Mouse (Mus musculus) heart, adult 2 months (tissue): ENCODE measurements around the gene Mrps18b. TPM values are rescaled to one million over a fixed set of nuclear protein-coding genes. Genes with fewer than 3 reads are reported as not detected.
A peak's percentile ranks its signal among the peaks of the same experiment; 100 is the strongest.

Experiments
- DNase-seq, 2 experiments: peaks; one replicate each; pipeline ENCODE4 v3.0.0; 2021
- H3K27ac ChIP-seq: fragments of 200-600 bp; 2 replicates; pipeline ENCODE4 v1.8.1; 2022
- H3K27me3 ChIP-seq: fragments of 200-500 bp; 2 replicates; pipeline ENCODE4 v1.6.1; 2012; ENCODE audit warnings: mild to moderate bottlenecking, low read length, inconsistent platforms, mixed read lengths; ENCODE audit not compliant: control insufficient read depth, insufficient read depth
- H3K36me3 ChIP-seq: fragments of 200-500 bp; 2 replicates; pipeline ENCODE4 v1.6.1; 2012; ENCODE audit warnings: low read length, inconsistent platforms; ENCODE audit not compliant: control insufficient read depth, insufficient read depth
- H3K4me1 ChIP-seq: fragments of 200-500 bp; 2 replicates; pipeline ENCODE4 v1.6.1; 2011; ENCODE audit warnings: low read length; ENCODE audit not compliant: control insufficient read depth, insufficient read depth
- H3K4me3 ChIP-seq: fragments of 200-600 bp; 2 replicates; pipeline ENCODE4 v1.8.1; 2022
- H3K79me2 ChIP-seq: fragments of 200-500 bp; replicated peaks from 2 replicates; pipeline ENCODE4 v1.6.1; 2012; ENCODE audit warnings: mild to moderate bottlenecking, inconsistent platforms, low read length, moderate library complexity, mixed read lengths; ENCODE audit not compliant: control insufficient read depth, insufficient read depth
- H3K9ac ChIP-seq: fragments of 200-500 bp; 2 replicates; pipeline ENCODE4 v1.6.1; 2012; ENCODE audit warnings: low read depth, mild to moderate bottlenecking, control low read depth, inconsistent platforms, low read length, mixed read lengths
- CTCF ChIP-seq: fragments of 200-600 bp; IDR thresholded peaks from 2 replicates; pipeline ENCODE4 v1.8.1; 2022; ENCODE audit warnings: antibody characterized with exemption, mild to moderate bottlenecking, moderate library complexity
- EP300 ChIP-seq: fragments of 200-500 bp; IDR thresholded peaks from 2 replicates; pipeline ENCODE4 v1.6.1; 2011; ENCODE audit warnings: low read depth, low read length, control low read depth; ENCODE audit not compliant: insufficient read depth
- POLR2A ChIP-seq: fragments of 200-500 bp; IDR thresholded peaks from 2 replicates; pipeline ENCODE4 v1.6.1; 2011; ENCODE audit warnings: mild to moderate bottlenecking, low read depth, low read length, control low read depth; ENCODE audit not compliant: insufficient read depth
- WGBS: fragments of 180-500 bp; shearing (Covaris S2); methylation state at CpG from one replicate; pipeline ENCODE4 v1.1.7; 2018; 5-methylcytosine and 5-hydroxymethylcytosine counted together
- intact Hi-C: fragments of 180-260 bp; cut with DNase I; formaldehyde crosslinking; loops from one replicate; pipeline ENCODE4 v1.15.1; 2025
- polyA plus RNA-seq: library from polyadenylated mRNA; depleted of rRNA; stranded (reverse); fragments of >200 nt; gene quantifications from 2 replicates; pipeline ENCODE4 v1.2.3, GENCODE M21; 2012
- total RNA-seq, 2 experiments: library from RNA; stranded (reverse); gene quantifications; 2 replicates each; pipeline ENCODE4 v1.2.3; 2021

Mrps18b gene
- total and polyA plus RNA-seq, 3 experiments, result 50.9 to 76.0 (median 56.2) TPM

GRCm38 (mm10) chr17:35896781-35897643, 19.2 kb downstream of the Mrps18b start, which contains the start of gene 2310061I04Rik:
2310061I04Rik (minus strand) TSS chr17:35897431.
- Histone ChIP-seq H3K27me3 (no peaks in the 10 kb centered on the region), H3K9ac (peak within 1 kb of the TSS; percentile 98), H3K4me1 (peaks cover 5% of the 10 kb centered on the region), H3K27ac (peak within 1 kb of the TSS; percentile 90), H3K79me2 (no peaks in the 10 kb centered on the region), H3K36me3 (no peaks in the 10 kb centered on the region), H3K4me3 (peak within 1 kb of the TSS; percentile 95)
- 1% methylated on average over 75 of the region's 86 CpGs for WGBS
- intact Hi-C loops, result loop anchor here (1.0 to 2.0 kb wide), 2 partner anchors 17 to 20 kb away; partner anchors contain the start of genes Mrps18b and Ppp1r10
- peak; percentile 94 to 96 for DNase-seq
- peak; percentile 17; the same call in 1 of the 2 replicates for TF ChIP-seq POLR2A
- no peak for TF ChIP-seq EP300

GRCm38 (mm10) chr17:35887725-35888124, 28.5 kb downstream of the Mrps18b start:
- Histone ChIP-seq H3K36me3 (no peaks in the 10 kb centered on the region), H3K79me2 (no peaks in the 10 kb centered on the region), H3K4me3 (no peak overlapping the region), H3K27ac (no peak overlapping the region), H3K4me1 (no peaks in the 10 kb centered on the region), H3K9ac (no peak overlapping the region), H3K27me3 (no peaks in the 10 kb centered on the region)
- intact Hi-C loops, result no loop called here
- 86% methylated on average over 14 of the region's 17 CpGs for WGBS
- no peak for DNase-seq
- TF ChIP-seq POLR2A (no peak), CTCF (no peak), EP300 (no peak)

- no peak for TF ChIP-seq POLR2A
- TF ChIP-seq CTCF, result no peak
- TF ChIP-seq EP300, result no peak
- no peak overlapping the region for H3K9ac ChIP-seq
- no peaks in the 10 kb centered on the region for H3K27me3 ChIP-seq
- H3K36me3 ChIP-seq, result no peaks in the 10 kb centered on the region
- H3K4me1 ChIP-seq, result peaks cover 3% of the 10 kb centered on the region
- H3K4me3 ChIP-seq, result no peak overlapping the region
- H3K27ac ChIP-seq, result no peak overlapping the region
- no peaks in the 10 kb centered on the region for H3K79me2 ChIP-seq
- DNase-seq, result no peak
- 96% methylated on average over 14 of the region's 14 CpGs for WGBS
- intact Hi-C loops, result no loop called here
These were observed 32.4 kb downstream of the Mrps18b start for GRCm38 (mm10) chr17:35883777-35884176.

DNA sequence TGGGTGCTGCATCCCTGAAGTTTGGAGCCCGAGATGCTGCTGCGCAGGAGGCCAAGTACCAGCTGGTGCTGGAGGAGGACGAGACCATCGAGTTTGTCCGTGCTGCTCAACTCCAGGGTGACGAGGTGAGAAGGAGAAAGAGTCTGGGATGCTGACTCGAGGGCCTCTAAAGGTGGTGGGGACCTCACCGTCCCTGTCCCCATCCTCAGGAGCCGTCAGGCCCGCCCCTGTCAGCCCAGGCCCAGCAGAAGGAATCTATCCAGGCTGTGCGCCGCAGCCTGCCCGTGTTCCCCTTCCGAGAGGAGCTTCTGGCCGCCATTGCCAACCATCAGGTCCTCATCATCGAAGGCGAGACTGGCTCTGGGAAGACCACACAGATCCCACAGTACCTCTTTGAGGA, 33.3 kb downstream of the Mrps18b start:
- Histone ChIP-seq H3K4me1 (peaks cover 3% of the 10 kb centered on the region), H3K36me3 (no peaks in the 10 kb centered on the region), H3K79me2 (no peaks in the 10 kb centered on the region), H3K9ac (no peak overlapping the region), H3K4me3 (no peak overlapping the region), H3K27ac (no peak overlapping the region), H3K27me3 (no peaks in the 10 kb centered on the region)
- intact Hi-C loops, result no loop called here
- no peak for DNase-seq
- 87% methylated on average over 17 of the region's 17 CpGs for WGBS
- no peak for TF ChIP-seq CTCF
- no peak for TF ChIP-seq POLR2A
- no peak for TF ChIP-seq EP300

- Histone ChIP-seq H3K79me2 (no peaks in the 10 kb centered on the region), H3K27me3 (no peaks in the 10 kb centered on the region), H3K9ac (peak within 1 kb of the TSS; percentile 77), H3K4me1 (peaks cover 3% of the 10 kb centered on the region), H3K27ac (peak within 1 kb of the TSS; percentile 69), H3K36me3 (0 out of 2 replicates have a peak, but pooled peaks cover 2% of the 10 kb centered on the region), H3K4me3 (peak within 1 kb of the TSS; percentile 88)
- TF ChIP-seq POLR2A (peak; percentile 73), CTCF (peak; percentile 92), EP300 (peak; percentile 92)
- DNase-seq, result peak; percentile 96 to 97
- whole genome bisulfite sequencing, result 5% methylated on average over 66 of the region's 66 CpGs
- intact Hi-C loops, result loop anchor here (1.0 kb wide), 1 partner anchor 18 kb away; the partner anchor contains the start of gene 2310061I04Rik
These were observed 36.7 kb downstream of the Mrps18b start, which contains the start of gene Dhx16 for GRCm38 (mm10) chr17:35879245-35880057. Dhx16 (plus strand) TSS chr17:35879819.

DNA sequence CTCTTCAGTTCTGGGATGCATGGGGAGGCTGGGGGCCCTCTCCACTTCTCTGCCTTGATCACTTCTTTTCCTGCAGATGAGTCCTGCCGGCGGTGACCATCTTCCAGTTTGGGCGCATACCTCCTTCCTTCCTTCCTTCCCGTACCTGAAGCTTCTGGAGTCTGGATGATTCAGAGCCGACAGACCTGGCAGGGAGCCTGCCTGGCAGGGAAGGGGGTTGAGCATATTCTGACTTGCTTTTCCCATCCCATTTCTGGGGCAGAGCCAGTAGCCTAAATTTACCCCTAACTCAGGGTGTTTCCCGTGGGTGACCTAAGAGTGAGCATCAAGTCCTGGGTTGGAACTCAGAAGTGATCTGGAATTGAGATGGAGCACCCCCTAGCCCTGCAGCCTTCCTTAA, 41.5 kb downstream of the Mrps18b start:
- Histone ChIP-seq H3K4me3 (no peak overlapping the region), H3K36me3 (peaks cover 9% of the 10 kb centered on the region; the same call in 1 of the 2 replicates), H3K4me1 (peaks cover 10% of the 10 kb centered on the region), H3K79me2 (no peaks in the 10 kb centered on the region), H3K27me3 (no peaks in the 10 kb centered on the region), H3K27ac (no peak overlapping the region), H3K9ac (no peak overlapping the region)
- no peak for TF ChIP-seq POLR2A
- no peak for TF ChIP-seq EP300
- no peak for TF ChIP-seq CTCF
- no peak for DNase-seq
- intact Hi-C loops, result no loop called here
- 48% methylated on average over 6 of the region's 6 CpGs for WGBS
